Mouse (Mus musculus): Measurements from ENCODE around the gene Crtap. TPM values are rescaled to one million over a fixed set of nuclear protein-coding genes. Genes with fewer than 3 reads are reported as not detected.

Gene Crtap
- polyA plus RNA-seq, 1 experiment from 2014 or later: 18.2 TPM

DNA sequence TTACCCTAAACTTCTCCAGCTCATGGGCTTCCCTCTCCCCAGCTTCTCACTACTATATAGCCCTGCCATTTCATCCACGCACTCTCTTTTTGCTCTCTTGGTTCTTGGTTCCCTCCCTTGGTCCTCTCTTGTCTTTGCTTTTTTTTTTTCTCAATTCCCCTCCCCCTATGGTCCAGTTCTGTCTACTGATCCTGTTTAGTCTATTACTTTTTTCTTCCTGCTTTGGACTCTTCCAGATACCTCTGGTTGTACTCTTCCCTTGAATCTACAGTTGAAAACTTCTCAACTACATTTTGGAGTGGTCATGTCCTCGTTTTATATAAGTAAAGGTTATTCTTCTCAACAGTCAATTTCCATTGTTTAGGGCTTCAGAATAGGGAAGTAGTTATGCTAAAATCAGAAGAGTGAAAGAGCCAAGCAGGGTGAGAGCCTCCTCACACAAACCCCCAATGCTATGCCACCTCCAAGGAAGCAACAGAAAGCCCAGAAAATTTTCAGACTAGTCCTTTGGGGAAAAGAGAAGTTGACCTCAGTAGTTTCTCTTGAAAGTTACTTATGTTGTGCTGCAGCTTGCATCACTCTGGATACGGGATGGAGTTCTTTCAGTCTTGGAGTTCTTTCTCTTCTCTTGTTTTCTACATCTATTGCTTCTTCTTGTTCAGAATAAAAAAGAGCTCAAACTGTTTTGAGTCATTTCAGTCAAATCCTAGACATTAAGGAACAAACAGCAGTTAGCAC lies 64.3 kb downstream of the Crtap start:
- WGBS (ENCODE audit: insufficient replicate concordance): 33% methylated on average over 3 of the region's 3 CpGs
- H3K9ac ChIP-seq (ENCODE audit: low read depth, low read length): no peak overlapping the region
- no peaks in the 10 kb centered on the region for H3K36me3 ChIP-seq (ENCODE audit: control insufficient read depth, insufficient read depth)
- no peak overlapping the region for H3K27ac ChIP-seq (ENCODE audit: low read length)
- no peak for ATAC-seq (ENCODE audit: low read depth)
- H3K27me3 ChIP-seq (ENCODE audit: control insufficient read depth, insufficient read depth, low read depth, low read length): no peaks in the 10 kb centered on the region
- no peak overlapping the region for H3K4me2 ChIP-seq (ENCODE audit: low read depth, low read length)
- H3K9me3 ChIP-seq (replicated peaks; ENCODE audit: control insufficient read depth, low read length): no peaks in the 10 kb centered on the region
- no peak overlapping the region for H3K4me3 ChIP-seq (ENCODE audit: low read depth, low read length)
- H3K4me1 ChIP-seq (ENCODE audit: control insufficient read depth, low read depth, low read length): no peaks in the 10 kb centered on the region

Other genes starting within 250 kb of the Crtap start
- not detected in 2 replicates for gene Bcl2a1c, start 60.5 kb downstream of the Crtap start, polyA plus RNA-seq (2015; fragmentation: Nextera tagmentation; extraction: Ambion mirVana)
- 14.2 and 18.5 TPM in 2 replicates for gene Glb1, start 10.4 kb upstream of the Crtap start, polyA plus RNA-seq (2015; fragmentation: Nextera tagmentation; extraction: Ambion mirVana)
- 2.3 and 2.7 TPM in 2 replicates for gene Tmppe, start 10.4 kb upstream of the Crtap start, polyA plus RNA-seq (2015; fragmentation: Nextera tagmentation; extraction: Ambion mirVana)
- gene Ccr4, start 114.2 kb upstream of the Crtap start, polyA plus RNA-seq (2015; fragmentation: Nextera tagmentation; extraction: Ambion mirVana): not detected in 2 replicates
- not detected in 2 replicates for gene C130032M10Rik, start 125.0 kb upstream of the Crtap start, polyA plus RNA-seq (2015; fragmentation: Nextera tagmentation; extraction: Ambion mirVana)
- gene Trim71, start 173.7 kb upstream of the Crtap start, polyA plus RNA-seq (2015; fragmentation: Nextera tagmentation; extraction: Ambion mirVana): 0.69 and 0.71 TPM in 2 replicates
- gene Cnot10, start 249.5 kb upstream of the Crtap start, polyA plus RNA-seq (2015; fragmentation: Nextera tagmentation; extraction: Ambion mirVana): 23.0 and 24.4 TPM in 2 replicates